Mouse (Mus musculus): ENCODE measurements around the gene Sept6.

- TF ChIP-seq POLR2A (IDR thresholded peaks at IDR 0.05; ENCODE audit: low read depth, low read length) (no peak), MAZ (IDR thresholded peaks at IDR 0.05; ENCODE audit: low read depth, low read length) (no peak), EP300 (IDR thresholded peaks at IDR 0.05; ENCODE audit: low read length) (no peak), USF2 (conservative IDR thresholded peaks at IDR 0.05; ENCODE audit: low read depth, low read length) (no peak), ELF1 (IDR thresholded peaks at IDR 0.05; ENCODE audit: low read depth, low read length) (no peak), RAD21 (IDR thresholded peaks at IDR 0.05; ENCODE audit: low read depth, low read length) (no peak), CTCF (conservative IDR thresholded peaks at IDR 0.05 in 1 of 2, IDR thresholded peaks at IDR 0.05 in 1 of 2; ENCODE audit: low read depth in 2 of 2, low read length in 2 of 2) (no peak), HCFC1 (IDR thresholded peaks at IDR 0.05; ENCODE audit: low read depth, low read length) (no peak)
These were observed 20.4 kb downstream of the Sept6 start for GRCm38 (mm10) chrX:36971156-36971555.

Data from CH12.LX (cell line).